Mouse (Mus musculus): Measurements from ENCODE around the gene Lnpep. TPM values are rescaled to one million over a fixed set of nuclear protein-coding genes. Genes with fewer than 3 reads are reported as not detected.

Lnpep gene
- total and polyA plus RNA-seq, 3 experiments, result 33.6 to 40.8 (median 34.6) TPM

DNA sequence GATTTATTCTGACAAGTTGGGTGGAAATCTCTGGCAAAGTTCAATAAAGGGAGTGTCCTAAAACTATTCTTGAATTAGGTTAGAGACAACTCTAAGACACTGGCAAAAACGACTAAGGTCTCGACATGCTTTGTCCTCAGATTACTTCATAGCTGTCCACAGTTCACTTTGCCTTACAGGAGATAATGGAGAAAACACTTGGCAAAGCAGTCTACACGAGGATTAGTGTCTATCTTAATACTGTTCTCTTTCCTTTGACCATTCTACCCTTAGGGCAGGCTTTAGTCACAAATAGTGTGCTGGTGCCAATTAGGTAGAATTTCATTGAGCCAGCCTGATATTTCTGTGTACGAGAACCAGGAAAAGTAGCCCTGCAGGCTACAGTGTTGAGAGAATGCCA, 22.5 kb downstream of the Lnpep start:
- Histone ChIP-seq H3K4me1 (ENCODE audit: control insufficient read depth in 1 of 2, insufficient read depth in 2 of 2) (peaks cover 6 to 78% of the 10 kb centered on the region in 2 experiments), H3K27me3 (replicated peaks) (no peaks in the 10 kb centered on the region), H3K9ac (ENCODE audit: insufficient read depth, low read depth) (no peak overlapping the region), H3K27ac (ENCODE audit: insufficient read depth, low read depth) (no peak overlapping the region), H3K36me3 (replicated peaks in 1 of 2; ENCODE audit: control insufficient read depth in 1 of 2, insufficient read depth in 1 of 2, low read length in 1 of 2) (peaks cover 0 to 8% of the 10 kb centered on the region in 2 experiments), H3K4me2 (ENCODE audit: insufficient read depth, low read depth, poor library complexity, severe bottlenecking) (no peak overlapping the region; the same call in 1 of the 2 replicates), H3K4me3 (replicated peaks in 1 of 3; ENCODE audit: low read depth in 2 of 3, low read length in 2 of 3, poor library complexity in 1 of 3) (no peak overlapping the region), H3K9me3 (replicated peaks; ENCODE audit: low read length) (no peaks in the 10 kb centered on the region), H3K79me2 (replicated peaks; ENCODE audit: control insufficient read depth, extremely low read depth, insufficient read depth, poor library complexity, severe bottlenecking) (peaks cover 63% of the 10 kb centered on the region)
- no peak for DNase-seq (ENCODE audit: extremely low read depth)
- dilution Hi-C loops (cut with MboI; ENCODE audit: extremely low pct_ligation_motif_present, extremely low pct_unique_long_range_greater_than_20kb, low sequenced_read_pairs), result no loop called here
- in situ Hi-C loops (cut with MboI; ENCODE audit: low pct_ligation_motif_present, low pct_unique_long_range_greater_than_20kb, low sequenced_read_pairs), result no loop called here
- TF ChIP-seq USF1 (IDR thresholded peaks at IDR 0.05; ENCODE audit: low read depth, low read length), result no peak
- TF ChIP-seq RCOR1 (conservative IDR thresholded peaks at IDR 0.05; ENCODE audit: low read depth, low read length), result no peak
- TF ChIP-seq TBP (conservative IDR thresholded peaks at IDR 0.05; ENCODE audit: low read depth, low read length), result no peak
- no peak for TF ChIP-seq JUND (conservative IDR thresholded peaks at IDR 0.05; ENCODE audit: low read depth, low read length)
- no peak for TF ChIP-seq IRF4 (IDR thresholded peaks at IDR 0.05; ENCODE audit: low read depth, low read length)
- no peak for TF ChIP-seq MAFK (IDR thresholded peaks at IDR 0.05; ENCODE audit: insufficient replicate concordance, low read length)
- no peak for TF ChIP-seq RAD21 (IDR thresholded peaks at IDR 0.05; ENCODE audit: low read depth, low read length)
- TF ChIP-seq MAX (IDR thresholded peaks at IDR 0.05; ENCODE audit: low read length), result no peak
- TF ChIP-seq MXI1 (IDR thresholded peaks at IDR 0.05; ENCODE audit: low read depth, low read length), result no peak
- no peak for TF ChIP-seq HCFC1 (IDR thresholded peaks at IDR 0.05; ENCODE audit: low read depth, low read length)
- TF ChIP-seq ZC3H11A (IDR thresholded peaks at IDR 0.05; ENCODE audit: low read depth, low read length), result no peak
- no peak for TF ChIP-seq BHLHE40 (IDR thresholded peaks at IDR 0.05; ENCODE audit: low read depth, low read length)
- TF ChIP-seq POLR2AphosphoS2 (IDR thresholded peaks at IDR 0.05; ENCODE audit: low read depth, low read length), result no peak
- TF ChIP-seq CHD1 (IDR thresholded peaks at IDR 0.05; ENCODE audit: low read depth, low read length), result no peak
- no peak for TF ChIP-seq SIN3A (IDR thresholded peaks at IDR 0.05; ENCODE audit: low read length)

DNA sequence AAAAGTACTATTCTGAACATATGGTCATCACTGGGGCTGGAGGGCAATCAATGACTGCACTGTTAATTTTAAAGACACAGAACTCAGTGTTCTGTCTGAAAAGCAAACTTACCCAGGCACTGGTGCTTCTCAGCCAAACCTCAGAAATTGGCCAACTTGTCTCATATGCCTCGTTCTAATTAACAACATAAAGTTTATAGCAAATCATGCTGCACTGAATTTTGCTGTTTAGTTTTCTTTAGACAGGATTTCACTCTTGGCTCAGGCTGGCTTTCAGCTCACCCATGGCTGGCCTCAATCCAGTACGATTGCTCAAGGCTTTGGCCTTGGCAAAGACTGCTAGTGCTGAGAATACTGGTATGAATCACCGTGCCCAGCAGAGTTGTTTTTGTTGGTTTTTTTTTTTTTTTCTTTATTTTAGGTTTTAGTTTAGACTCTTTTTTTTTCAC, 24.0 kb downstream of the Lnpep start:
- peak overlapping the region; percentile 49 for H3K27ac ChIP-seq (ENCODE audit: insufficient read depth, low read depth)
- dilution Hi-C loops (cut with MboI; ENCODE audit: extremely low pct_ligation_motif_present, extremely low pct_unique_long_range_greater_than_20kb, low sequenced_read_pairs), result no loop called here
- TF ChIP-seq UBTF (IDR thresholded peaks at IDR 0.05; ENCODE audit: low read depth, low read length) (no peak), NRF1 (IDR thresholded peaks at IDR 0.05; ENCODE audit: low read depth, low read length) (no peak), ELF1 (IDR thresholded peaks at IDR 0.05; ENCODE audit: low read depth, low read length) (no peak), TBP (conservative IDR thresholded peaks at IDR 0.05; ENCODE audit: low read depth, low read length) (no peak), MAFK (IDR thresholded peaks at IDR 0.05; ENCODE audit: insufficient replicate concordance, low read length) (no peak), MEF2A (IDR thresholded peaks at IDR 0.05; ENCODE audit: borderline replicate concordance, low read depth, low read length) (no peak), CTCF (conservative IDR thresholded peaks at IDR 0.05 in 1 of 2, IDR thresholded peaks at IDR 0.05 in 1 of 2; ENCODE audit: low read depth in 2 of 2, low read length in 2 of 2) (no peak), USF1 (IDR thresholded peaks at IDR 0.05; ENCODE audit: low read depth, low read length) (no peak), HCFC1 (IDR thresholded peaks at IDR 0.05; ENCODE audit: low read depth, low read length) (no peak), CHD1 (IDR thresholded peaks at IDR 0.05; ENCODE audit: low read depth, low read length) (no peak), TCF12 (IDR thresholded peaks at IDR 0.05; ENCODE audit: low read depth, low read length) (no peak), BHLHE40 (IDR thresholded peaks at IDR 0.05; ENCODE audit: low read depth, low read length) (0 out of 2 replicates have a peak, but pooled peaks have one; percentile 8), ZC3H11A (IDR thresholded peaks at IDR 0.05; ENCODE audit: low read depth, low read length) (no peak), JUN (IDR thresholded peaks at IDR 0.05; ENCODE audit: insufficient read depth, low read depth, low read length) (peak; percentile 53; the same call in 1 of the 2 replicates), MAZ (IDR thresholded peaks at IDR 0.05; ENCODE audit: low read depth, low read length) (no peak), EP300 (IDR thresholded peaks at IDR 0.05; ENCODE audit: low read length) (peak; percentile 73), ZNF384 (IDR thresholded peaks at IDR 0.05; ENCODE audit: low read depth, low read length) (peak; percentile 93), CHD2 (IDR thresholded peaks at IDR 0.05; ENCODE audit: low read length) (no peak), RCOR1 (conservative IDR thresholded peaks at IDR 0.05; ENCODE audit: low read depth, low read length) (no peak), RAD21 (IDR thresholded peaks at IDR 0.05; ENCODE audit: low read depth, low read length) (no peak), ZMIZ1 (IDR thresholded peaks at IDR 0.05; ENCODE audit: low read depth, low read length) (no peak), E2F4 (IDR thresholded peaks at IDR 0.05; ENCODE audit: insufficient replicate concordance, low read depth, low read length) (no peak), ZKSCAN1 (IDR thresholded peaks at IDR 0.05; ENCODE audit: borderline replicate concordance, low read depth, low read length) (no peak), SIN3A (IDR thresholded peaks at IDR 0.05; ENCODE audit: low read length) (no peak), USF2 (conservative IDR thresholded peaks at IDR 0.05; ENCODE audit: low read depth, low read length) (no peak), ETS1 (conservative IDR thresholded peaks at IDR 0.05; ENCODE audit: low read depth, low read length) (0 out of 2 replicates have a peak, but pooled peaks have one; percentile 29)

More for the DNA sequence above, 24.0 kb downstream of the Lnpep start:
- peak; percentile 53 for DNase-seq (ENCODE audit: extremely low read depth)
- in situ Hi-C loops (cut with MboI; ENCODE audit: low pct_ligation_motif_present, low pct_unique_long_range_greater_than_20kb, low sequenced_read_pairs), result no loop called here
- Histone ChIP-seq H3K79me2 (replicated peaks; ENCODE audit: control insufficient read depth, extremely low read depth, insufficient read depth, poor library complexity, severe bottlenecking) (peaks cover 65% of the 10 kb centered on the region), H3K9ac (ENCODE audit: insufficient read depth, low read depth) (peak overlapping the region; percentile 5; the same call in 1 of the 2 replicates), H3K36me3 (replicated peaks in 1 of 2; ENCODE audit: control insufficient read depth in 1 of 2, insufficient read depth in 1 of 2, low read length in 1 of 2) (peaks cover 0 to 10% of the 10 kb centered on the region in 2 experiments), H3K9me3 (replicated peaks; ENCODE audit: low read length) (no peaks in the 10 kb centered on the region), H3K4me2 (ENCODE audit: insufficient read depth, low read depth, poor library complexity, severe bottlenecking) (no peak overlapping the region), H3K4me1 (ENCODE audit: control insufficient read depth in 1 of 2, insufficient read depth in 2 of 2) (peaks cover 6 to 75% of the 10 kb centered on the region in 2 experiments), H3K27me3 (replicated peaks) (no peaks in the 10 kb centered on the region), H3K4me3 (replicated peaks in 1 of 3; ENCODE audit: low read depth in 2 of 3, low read length in 2 of 3, poor library complexity in 1 of 3) (no peak overlapping the region)
